Comparison of ENCODE assay signal across 8 mouse cellular contexts in the genomic region with DNA sequence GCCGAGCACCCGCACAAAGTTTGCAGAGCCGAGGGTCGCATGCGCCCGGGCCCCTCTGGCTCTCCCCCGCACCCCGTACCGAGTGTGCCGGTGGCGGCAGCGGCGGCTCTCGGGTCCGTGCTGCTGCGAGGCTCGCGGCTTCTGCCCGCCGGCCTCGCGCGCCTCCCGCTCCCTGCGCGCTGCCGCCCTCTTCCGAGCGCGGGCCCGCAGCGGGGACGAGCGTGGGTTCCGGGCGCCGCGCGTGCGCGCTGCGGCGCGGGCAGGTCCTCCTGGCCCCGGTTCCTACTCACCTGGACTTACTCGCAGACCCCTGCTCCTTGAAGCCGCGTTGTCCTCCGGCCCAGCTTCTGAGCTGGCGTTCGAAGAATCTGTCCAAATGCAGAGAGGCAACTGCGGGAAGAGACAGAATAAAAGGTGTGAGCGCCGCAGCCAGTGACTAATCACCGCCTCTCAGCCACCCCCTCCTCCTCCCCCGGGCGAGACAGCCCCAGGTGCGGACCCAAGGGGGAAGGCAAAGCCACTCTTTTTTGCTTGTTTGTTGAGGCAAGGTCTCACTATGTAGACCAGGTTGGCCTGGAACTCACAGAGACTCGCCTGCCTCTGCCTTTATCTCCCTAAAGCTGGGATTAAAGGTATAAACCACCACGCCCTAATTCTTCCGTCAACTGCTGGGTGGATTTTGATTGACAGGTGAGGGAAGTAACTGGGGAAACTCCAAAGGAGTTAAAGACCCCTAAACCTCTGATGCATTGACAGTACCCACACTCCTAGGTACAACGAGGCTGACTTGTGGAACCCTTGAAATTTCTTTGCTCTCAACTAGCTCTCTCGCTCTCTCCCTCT. TPM values are rescaled to one million over a fixed set of nuclear protein-coding genes. Genes with fewer than 3 reads are reported as not detected.
A peak's percentile ranks its signal among the peaks of the same experiment; 100 is the strongest.
DNase-seq lines count a peak whose midpoint lies in the region; ATAC-seq lines count a peak whose summit lies in the region.

No protein-coding gene starts in this region.

- DNase-seq in CD4-positive, CD25-positive, alpha-beta regulatory T cell, adult 2 months (ENCODE audit: low read depth, low spot score), result peak; percentile 77
- DNase-seq in ZHBTc4 (ENCODE audit: low read depth, low spot score), result peak; percentile 73
- DNase-seq in embryo, embryonic 11 days, result peak; percentile 87
- DNase-seq in retina, embryonic 14.5 days (ENCODE audit: low spot score), result peak; percentile 68
- peak; percentile 68 for DNase-seq in urinary bladder, postnatal 25 days (ENCODE audit: low spot score)

- peak overlapping the region; percentile 66 for H3K4me3 ChIP-seq in heart, embryonic 11.5 days (ENCODE audit: low read depth, low read length)
- peak overlapping the region; percentile 59 for H3K4me3 ChIP-seq in kidney, embryonic 15.5 days (replicated peaks)
- H3K4me3 ChIP-seq in lung, embryonic 15.5 days, result peak overlapping the region; percentile 59

- H3K4me2 ChIP-seq in heart, embryonic 11.5 days, result peak overlapping the region; percentile 89
- H3K4me2 ChIP-seq in kidney, embryonic 15.5 days, result peak overlapping the region; percentile 86
- peak overlapping the region; percentile 89 for H3K4me2 ChIP-seq in lung, embryonic 15.5 days

- H3K9me3 ChIP-seq in heart, embryonic 11.5 days (replicated peaks; ENCODE audit: control insufficient read depth, low read length), result no peaks in the 10 kb centered on the region
- H3K9me3 ChIP-seq in kidney, embryonic 15.5 days (replicated peaks), result no peaks in the 10 kb centered on the region
- no peaks in the 10 kb centered on the region for H3K9me3 ChIP-seq in lung, embryonic 15.5 days

- H3K4me1 ChIP-seq in heart, embryonic 11.5 days (ENCODE audit: control insufficient read depth, insufficient read depth, low read length), result peaks cover 6% of the 10 kb centered on the region; the same call in 1 of the 2 replicates
- peaks cover 46% of the 10 kb centered on the region for H3K4me1 ChIP-seq in kidney, embryonic 15.5 days
- H3K4me1 ChIP-seq in lung, embryonic 15.5 days, result peaks cover 39% of the 10 kb centered on the region

- H3K36me3 ChIP-seq in heart, embryonic 11.5 days (ENCODE audit: control insufficient read depth, insufficient read depth, low read length), result no peaks in the 10 kb centered on the region
- H3K36me3 ChIP-seq in kidney, embryonic 15.5 days, result no peaks in the 10 kb centered on the region
- H3K36me3 ChIP-seq in lung, embryonic 15.5 days, result no peaks in the 10 kb centered on the region

- no peak overlapping the region for H3K27ac ChIP-seq in heart, embryonic 11.5 days (ENCODE audit: low read depth, low read length)
- H3K27ac ChIP-seq in kidney, embryonic 15.5 days, result peak overlapping the region; percentile 71
- peak overlapping the region; percentile 74 for H3K27ac ChIP-seq in lung, embryonic 15.5 days

- H3K9ac ChIP-seq in heart, embryonic 11.5 days (ENCODE audit: low read depth, low read length), result peak overlapping the region; percentile 68
- peak overlapping the region; percentile 57 for H3K9ac ChIP-seq in kidney, embryonic 15.5 days
- peak overlapping the region; percentile 62 for H3K9ac ChIP-seq in lung, embryonic 15.5 days

- H3K27me3 ChIP-seq in heart, embryonic 11.5 days (ENCODE audit: control insufficient read depth, insufficient read depth, low read length), result peaks cover 20% of the 10 kb centered on the region
- peaks cover 33% of the 10 kb centered on the region for H3K27me3 ChIP-seq in kidney, embryonic 15.5 days
- peaks cover 32% of the 10 kb centered on the region for H3K27me3 ChIP-seq in lung, embryonic 15.5 days

- ATAC-seq in heart, embryonic 11.5 days (replicated peaks; ENCODE audit: insufficient number of reproducible peaks, low FRiP score, low TSS enrichment), result peak; percentile 39; the same call in 1 of the 2 replicates
- peak; percentile 61; the same call in 1 of the 2 replicates for ATAC-seq in kidney, embryonic 15.5 days (replicated peaks; ENCODE audit: low FRiP score)
- ATAC-seq in lung, embryonic 15.5 days (ENCODE audit: borderline replicate concordance, extremely low read depth, low FRiP score, low TSS enrichment), result peak; percentile 62; the same call in 1 of the 2 replicates

- WGBS in heart, embryonic 11.5 days (ENCODE audit: insufficient replicate concordance), result 3% methylated on average over 61 of the region's 63 CpGs
- 2% methylated on average over 63 of the region's 63 CpGs for WGBS in kidney, embryonic 15.5 days
- 1% methylated on average over 61 of the region's 63 CpGs for WGBS in lung, embryonic 15.5 days

RNA-seq across cellular contexts. Expression of a gene that starts 0.6 kb away (rescaled TPM):
- 6.1 and 6.3 TPM in 2 replicates for polyA plus RNA-seq in heart, embryonic 11.5 days (2014; fragmentation: Nextera tagmentation; extraction: Ambion mirVana)
- polyA plus RNA-seq in kidney, embryonic 15.5 days (2015; fragmentation: Nextera tagmentation; extraction: Ambion mirVana), result 30.2 and 32.6 TPM in 2 replicates
- polyA plus RNA-seq in lung, embryonic 15.5 days (2015; fragmentation: Nextera tagmentation; extraction: Ambion mirVana), result 20.7 and 24.3 TPM in 2 replicates
